Mouse (Mus musculus): ENCODE measurements around the gene Spata32. TPM values are rescaled to one million over a fixed set of nuclear protein-coding genes. Genes with fewer than 3 reads are reported as not detected.
A peak's percentile ranks its signal among the peaks of the same experiment; 100 is the strongest.
"Not testable (repeated sequence)": the region's sequence is repeated elsewhere in the genome, so short reads cannot be mapped to it uniquely, and the experiment has no call there.

The Spata32 gene
- polyA plus RNA-seq, 1 experiment from 2014 or later, result not detected

DNA sequence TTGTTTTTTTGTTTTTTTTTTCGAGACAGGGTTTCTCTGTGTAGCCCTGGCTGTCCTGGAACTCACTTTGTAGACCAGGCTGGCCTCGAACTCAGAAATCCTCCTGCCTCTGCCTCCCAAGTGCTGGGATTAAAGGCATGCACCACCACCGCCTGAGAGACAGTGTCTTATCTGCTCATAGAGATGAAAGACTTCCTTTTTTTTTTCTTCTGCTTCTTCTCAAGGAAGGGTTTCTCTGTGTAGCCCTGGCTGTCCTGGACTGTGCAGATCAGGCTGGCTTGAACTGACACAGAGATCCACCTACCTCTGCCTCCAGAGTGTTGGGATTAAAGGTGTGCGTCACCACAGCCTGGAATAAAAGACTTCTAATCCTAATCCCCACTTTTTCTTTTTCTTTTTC lies 4.5 kb upstream of the Spata32 start:
- not testable (repeated sequence) for H3K9me3 ChIP-seq (ENCODE audit: control insufficient read depth, low read length); ATAC-seq (ENCODE audit: low FRiP score); H3K27me3 ChIP-seq (ENCODE audit: control insufficient read depth, insufficient read depth, low read length); H3K4me2 ChIP-seq (replicated peaks; ENCODE audit: low read depth, low read length); H3K4me1 ChIP-seq (replicated peaks; ENCODE audit: control insufficient read depth, insufficient read depth, low read length); DNase-seq (ENCODE audit: low spot score); H3K36me3 ChIP-seq (ENCODE audit: control insufficient read depth, insufficient read depth, low read length); H3K27ac ChIP-seq (ENCODE audit: low read depth, low read length); H3K4me3 ChIP-seq (ENCODE audit: low read depth, low read length); H3K9ac ChIP-seq (ENCODE audit: low read depth, low read length)
- 84% methylated on average over 4 of the region's 4 CpGs for WGBS

DNA sequence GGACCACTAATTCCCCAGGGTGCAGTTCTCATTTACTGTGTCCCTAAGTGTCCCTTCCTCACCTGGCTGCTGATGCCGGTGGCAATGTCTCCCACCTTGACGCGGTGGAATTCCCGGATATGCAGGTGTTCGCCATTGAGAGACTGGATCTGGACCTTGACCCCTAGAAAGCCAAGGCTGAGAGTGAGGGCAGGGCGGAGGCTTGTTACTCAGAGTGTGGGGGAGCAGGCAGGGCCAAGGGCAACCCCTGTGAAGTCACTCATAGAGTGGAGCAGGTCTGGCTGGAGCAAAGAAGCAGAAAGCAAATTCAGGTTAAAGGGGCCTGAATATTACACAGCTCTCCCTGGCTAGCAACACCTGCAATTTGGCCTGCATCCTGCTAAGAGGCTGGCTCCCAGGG lies 3.2 kb upstream of the Spata32 start:
- peaks cover 5% of the 10 kb centered on the region; the same call in 1 of the 2 replicates for H3K36me3 ChIP-seq (ENCODE audit: control insufficient read depth, insufficient read depth, low read length)
- ATAC-seq (ENCODE audit: low FRiP score), result no peak
- H3K4me1 ChIP-seq (replicated peaks; ENCODE audit: control insufficient read depth, insufficient read depth, low read length), result peaks cover 3% of the 10 kb centered on the region; the same call in 1 of the 2 replicates
- H3K4me3 ChIP-seq (ENCODE audit: low read depth, low read length), result no peak overlapping the region
- no peak for DNase-seq (ENCODE audit: low spot score)
- H3K9me3 ChIP-seq (ENCODE audit: control insufficient read depth, low read length), result no peaks in the 10 kb centered on the region
- H3K4me2 ChIP-seq (replicated peaks; ENCODE audit: low read depth, low read length), result no peak overlapping the region
- WGBS, result 92% methylated on average over 6 of the region's 6 CpGs
- H3K27ac ChIP-seq (ENCODE audit: low read depth, low read length), result no peak overlapping the region
- H3K9ac ChIP-seq (ENCODE audit: low read depth, low read length), result no peak overlapping the region
- H3K27me3 ChIP-seq (ENCODE audit: control insufficient read depth, insufficient read depth, low read length), result no peaks in the 10 kb centered on the region

DNA sequence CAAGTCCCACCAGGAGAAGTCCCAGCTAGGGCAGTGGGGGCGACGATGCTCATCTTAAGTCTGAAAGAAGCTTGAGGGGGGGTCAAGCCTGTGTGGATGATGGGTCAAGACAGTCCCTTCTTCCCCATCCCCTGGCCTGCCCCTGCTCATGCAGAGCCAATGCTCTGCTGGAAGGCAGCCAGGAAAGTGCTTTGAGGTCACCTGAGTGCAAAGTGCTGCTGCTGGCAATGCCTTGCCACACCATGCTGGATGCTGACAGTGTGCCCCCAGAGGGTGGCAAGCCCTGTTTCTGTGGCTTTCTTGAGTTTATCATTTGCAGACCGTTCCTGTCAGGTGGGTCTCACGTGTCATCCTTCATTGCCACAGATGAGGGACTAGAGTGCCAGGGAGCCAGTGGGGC lies 1.8 kb upstream of the Spata32 start:
- 78% methylated on average over 4 of the region's 4 CpGs for WGBS
- H3K4me2 ChIP-seq (replicated peaks; ENCODE audit: low read depth, low read length), result no peak overlapping the region
- no peak overlapping the region for H3K9ac ChIP-seq (ENCODE audit: low read depth, low read length)

DNA sequence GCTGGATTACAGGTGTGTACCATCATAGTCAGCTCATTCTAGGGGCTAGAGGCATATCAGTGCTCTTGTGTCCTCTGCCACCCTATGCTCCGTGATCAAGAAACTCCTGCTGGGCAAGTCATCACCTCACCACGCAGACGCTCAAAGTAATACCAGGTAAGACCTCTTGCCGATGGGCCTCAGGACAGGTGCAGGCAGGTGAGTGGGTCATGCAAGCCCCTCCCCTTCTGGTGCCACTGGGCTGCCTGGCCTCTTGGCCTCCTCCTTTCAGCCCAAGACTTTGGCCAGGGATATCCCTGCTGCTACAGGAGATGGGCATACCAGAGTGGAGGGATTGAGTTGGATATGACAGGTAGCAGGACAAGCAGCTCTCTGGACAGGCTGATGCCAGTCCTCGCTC lies 1.0 kb upstream of the Spata32 start:
- Histone ChIP-seq H3K27ac (ENCODE audit: low read depth, low read length) (no peak overlapping the region), H3K4me3 (ENCODE audit: low read depth, low read length) (no peak overlapping the region), H3K4me1 (replicated peaks; ENCODE audit: control insufficient read depth, insufficient read depth, low read length) (peaks cover 3% of the 10 kb centered on the region; the same call in 1 of the 2 replicates), H3K9me3 (ENCODE audit: control insufficient read depth, low read length) (no peaks in the 10 kb centered on the region), H3K27me3 (ENCODE audit: control insufficient read depth, insufficient read depth, low read length) (no peaks in the 10 kb centered on the region), H3K36me3 (ENCODE audit: control insufficient read depth, insufficient read depth, low read length) (peaks cover 5% of the 10 kb centered on the region; the same call in 1 of the 2 replicates), H3K4me2 (replicated peaks; ENCODE audit: low read depth, low read length) (no peak overlapping the region), H3K9ac (ENCODE audit: low read depth, low read length) (no peak overlapping the region)
- ATAC-seq (ENCODE audit: low FRiP score), result no peak
- no peak for DNase-seq (ENCODE audit: low spot score)
- 95% methylated on average over 5 of the region's 5 CpGs for WGBS

More for the DNA sequence above, 1.8 kb upstream of the Spata32 start:
- H3K4me3 ChIP-seq (ENCODE audit: low read depth, low read length), result no peak overlapping the region
- no peaks in the 10 kb centered on the region for H3K9me3 ChIP-seq (ENCODE audit: control insufficient read depth, low read length)
- no peaks in the 10 kb centered on the region for H3K27me3 ChIP-seq (ENCODE audit: control insufficient read depth, insufficient read depth, low read length)
- ATAC-seq (ENCODE audit: low FRiP score) (no peak), DNase-seq (ENCODE audit: low spot score) (no peak)
- peaks cover 3% of the 10 kb centered on the region; the same call in 1 of the 2 replicates for H3K4me1 ChIP-seq (replicated peaks; ENCODE audit: control insufficient read depth, insufficient read depth, low read length)
- H3K27ac ChIP-seq (ENCODE audit: low read depth, low read length), result no peak overlapping the region
- peaks cover 5% of the 10 kb centered on the region; the same call in 1 of the 2 replicates for H3K36me3 ChIP-seq (ENCODE audit: control insufficient read depth, insufficient read depth, low read length)

DNA sequence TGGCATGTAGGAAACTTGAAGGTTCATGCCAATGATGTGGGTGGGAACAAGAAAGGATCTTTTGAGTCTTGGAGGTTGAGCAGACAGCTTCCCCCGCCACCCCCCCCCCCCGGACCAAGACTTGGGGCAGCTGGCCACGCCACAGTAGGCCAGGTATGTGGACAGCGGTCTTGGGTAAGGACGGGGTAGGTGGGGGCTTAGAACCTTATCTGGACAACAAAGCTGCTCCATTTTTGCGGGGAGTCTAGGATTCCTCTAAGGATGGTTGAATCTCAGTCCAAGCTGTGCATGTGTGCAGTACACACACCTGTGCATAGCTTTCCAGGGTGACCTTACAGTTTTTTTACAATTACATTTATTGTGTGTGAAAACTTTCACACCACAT lies 277 bp upstream of the Spata32 start:
- Histone ChIP-seq H3K27me3 (ENCODE audit: control insufficient read depth, insufficient read depth, low read length) (no peaks in the 10 kb centered on the region), H3K4me3 (ENCODE audit: low read depth, low read length) (peak overlapping the region; percentile 35), H3K36me3 (ENCODE audit: control insufficient read depth, insufficient read depth, low read length) (no peaks in the 10 kb centered on the region), H3K9me3 (ENCODE audit: control insufficient read depth, low read length) (no peaks in the 10 kb centered on the region), H3K4me2 (replicated peaks; ENCODE audit: low read depth, low read length) (peak overlapping the region; percentile 93), H3K9ac (ENCODE audit: low read depth, low read length) (peak overlapping the region; percentile 61), H3K4me1 (replicated peaks; ENCODE audit: control insufficient read depth, insufficient read depth, low read length) (peaks cover 3% of the 10 kb centered on the region; the same call in 1 of the 2 replicates), H3K27ac (ENCODE audit: low read depth, low read length) (no peak overlapping the region)
- DNase-seq (ENCODE audit: low spot score) (no peak), ATAC-seq (ENCODE audit: low FRiP score) (peak; percentile 53)
- WGBS, result 27% methylated on average over 6 of the region's 6 CpGs

DNA sequence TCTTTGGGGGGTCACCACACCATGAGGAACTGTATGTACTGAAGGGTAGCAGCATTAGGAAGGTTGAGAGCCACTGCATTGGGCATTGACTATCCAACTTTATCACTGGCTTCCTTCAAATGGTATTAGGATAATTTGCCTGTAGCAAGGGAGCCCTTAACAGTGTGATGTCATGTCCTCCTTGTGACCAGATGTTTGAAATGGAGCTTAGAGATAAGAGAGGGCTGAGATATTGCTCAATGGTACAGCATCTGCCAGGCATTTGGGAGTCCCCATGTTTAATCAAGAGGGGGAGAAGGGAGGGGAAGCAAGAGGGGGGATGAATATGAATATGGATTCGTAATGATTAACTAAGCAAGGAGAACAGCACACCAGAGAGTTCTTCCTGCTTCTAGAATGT lies 2.9 kb downstream of the Spata32 start:
- no peaks in the 10 kb centered on the region for H3K36me3 ChIP-seq (ENCODE audit: control insufficient read depth, insufficient read depth, low read length)
- no peaks in the 10 kb centered on the region for H3K9me3 ChIP-seq (ENCODE audit: control insufficient read depth, low read length)
- no peak overlapping the region for H3K9ac ChIP-seq (ENCODE audit: low read depth, low read length)
- no peaks in the 10 kb centered on the region for H3K27me3 ChIP-seq (ENCODE audit: control insufficient read depth, insufficient read depth, low read length)
- H3K4me1 ChIP-seq (replicated peaks; ENCODE audit: control insufficient read depth, insufficient read depth, low read length), result peaks cover 3% of the 10 kb centered on the region; the same call in 1 of the 2 replicates
- no peak overlapping the region for H3K4me3 ChIP-seq (ENCODE audit: low read depth, low read length)
- H3K27ac ChIP-seq (ENCODE audit: low read depth, low read length), result no peak overlapping the region
- no peak for DNase-seq (ENCODE audit: low spot score)
- ATAC-seq (ENCODE audit: low FRiP score), result no peak
- no peak overlapping the region for H3K4me2 ChIP-seq (replicated peaks; ENCODE audit: low read depth, low read length)
- WGBS, result 81% methylated on average over 1 of the region's 1 CpGs

DNA sequence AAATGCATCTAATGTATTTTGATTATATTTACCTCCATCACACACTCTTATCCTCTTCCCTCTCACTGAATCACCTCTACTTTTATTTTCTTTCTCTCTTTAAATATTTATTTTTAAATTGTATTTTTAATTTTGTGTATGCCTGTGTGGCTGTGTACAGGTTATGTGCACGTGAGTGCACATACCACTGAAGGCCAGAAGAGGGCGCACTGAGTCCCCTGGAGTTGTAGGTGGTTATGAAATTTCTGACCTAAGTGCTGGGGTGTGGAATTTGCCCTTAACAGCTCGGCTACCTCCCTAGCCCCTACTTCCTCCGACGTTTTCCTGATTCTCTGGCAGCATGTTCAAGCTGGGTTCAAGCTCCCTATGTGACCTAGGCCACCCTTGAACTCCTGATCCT lies 4.5 kb downstream of the Spata32 start:
- no peak overlapping the region for H3K4me2 ChIP-seq (replicated peaks; ENCODE audit: low read depth, low read length)
- H3K27me3 ChIP-seq (ENCODE audit: control insufficient read depth, insufficient read depth, low read length), result no peaks in the 10 kb centered on the region
- H3K9ac ChIP-seq (ENCODE audit: low read depth, low read length), result no peak overlapping the region
- ATAC-seq (ENCODE audit: low FRiP score) (no peak), DNase-seq (ENCODE audit: low spot score) (no peak)
- H3K27ac ChIP-seq (ENCODE audit: low read depth, low read length), result no peak overlapping the region
- H3K4me3 ChIP-seq (ENCODE audit: low read depth, low read length), result no peak overlapping the region
- H3K9me3 ChIP-seq (ENCODE audit: control insufficient read depth, low read length), result no peaks in the 10 kb centered on the region
- H3K4me1 ChIP-seq (replicated peaks; ENCODE audit: control insufficient read depth, insufficient read depth, low read length), result peaks cover 3% of the 10 kb centered on the region; the same call in 1 of the 2 replicates
- WGBS, result 86% methylated on average over 5 of the region's 5 CpGs
- no peaks in the 10 kb centered on the region for H3K36me3 ChIP-seq (ENCODE audit: control insufficient read depth, insufficient read depth, low read length)

DNA sequence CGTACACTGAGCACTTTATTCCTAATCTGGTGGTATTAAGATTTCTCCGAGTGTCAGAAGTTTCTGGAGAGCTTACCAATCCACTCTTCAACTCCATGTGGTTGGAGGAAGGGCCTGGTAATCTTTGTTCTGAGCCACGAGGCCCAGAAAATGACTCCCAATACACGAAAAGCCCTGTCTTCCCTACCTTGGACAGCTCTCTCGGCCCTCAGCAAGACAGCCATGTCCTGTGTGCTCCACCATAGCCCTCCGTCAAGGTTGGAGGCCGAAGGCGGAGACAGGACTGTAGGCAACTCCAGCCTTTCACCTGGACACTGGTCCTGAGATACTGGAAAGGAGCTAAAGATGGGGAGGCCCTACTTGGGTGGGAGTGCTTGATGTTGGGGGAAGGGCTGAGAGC lies 7.9 kb downstream of the Spata32 start:
- ATAC-seq (ENCODE audit: low FRiP score), result no peak
- 72% methylated on average over 8 of the region's 8 CpGs for WGBS
- DNase-seq (ENCODE audit: low spot score), result no peak
- Histone ChIP-seq H3K27me3 (ENCODE audit: control insufficient read depth, insufficient read depth, low read length) (no peaks in the 10 kb centered on the region), H3K9ac (ENCODE audit: low read depth, low read length) (no peak overlapping the region), H3K27ac (ENCODE audit: low read depth, low read length) (no peak overlapping the region), H3K9me3 (ENCODE audit: control insufficient read depth, low read length) (no peaks in the 10 kb centered on the region), H3K4me2 (replicated peaks; ENCODE audit: low read depth, low read length) (no peak overlapping the region), H3K36me3 (ENCODE audit: control insufficient read depth, insufficient read depth, low read length) (no peaks in the 10 kb centered on the region), H3K4me3 (ENCODE audit: low read depth, low read length) (no peak overlapping the region), H3K4me1 (replicated peaks; ENCODE audit: control insufficient read depth, insufficient read depth, low read length) (no peaks in the 10 kb centered on the region)

DNA sequence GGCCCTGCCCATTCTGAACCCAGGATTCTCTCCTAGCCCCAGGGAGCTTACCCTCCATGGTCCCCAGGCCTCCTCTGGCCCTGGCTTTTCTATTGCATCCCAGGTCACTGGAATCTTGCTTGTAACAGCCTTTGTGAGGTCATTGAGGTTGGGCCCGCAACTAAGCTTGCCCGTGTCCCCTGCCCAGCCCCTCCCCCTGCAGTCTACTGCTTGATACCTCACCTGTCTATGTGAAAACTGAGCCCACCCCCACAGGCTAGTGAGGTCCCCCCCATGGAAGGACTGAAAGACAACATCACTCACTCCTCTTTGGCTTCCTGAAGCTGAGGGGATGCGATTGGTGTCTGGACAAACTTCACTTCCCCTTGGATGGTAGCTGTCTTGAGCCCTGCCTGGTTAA lies 9.8 kb downstream of the Spata32 start, which contains the start of gene 1700023F06Rik:
1700023F06Rik (minus strand) TSS at position 101 of the 400 bp plus-strand sequence.
- no peak within 1 kb of the TSS for H3K27ac ChIP-seq (ENCODE audit: low read depth, low read length)
- no peaks in the 10 kb centered on the region for H3K4me1 ChIP-seq (replicated peaks; ENCODE audit: control insufficient read depth, insufficient read depth, low read length)
- DNase-seq (ENCODE audit: low spot score), result no peak
- no peak within 1 kb of the TSS for H3K4me3 ChIP-seq (ENCODE audit: low read depth, low read length)
- H3K9ac ChIP-seq (ENCODE audit: low read depth, low read length), result no peak within 1 kb of the TSS
- no peak for ATAC-seq (ENCODE audit: low FRiP score)
- H3K27me3 ChIP-seq (ENCODE audit: control insufficient read depth, insufficient read depth, low read length), result no peaks in the 10 kb centered on the region
- H3K36me3 ChIP-seq (ENCODE audit: control insufficient read depth, insufficient read depth, low read length), result no peaks in the 10 kb centered on the region
- H3K9me3 ChIP-seq (ENCODE audit: control insufficient read depth, low read length), result no peaks in the 10 kb centered on the region
- H3K4me2 ChIP-seq (replicated peaks; ENCODE audit: low read depth, low read length), result no peak within 1 kb of the TSS
- WGBS, result 88% methylated on average over 3 of the region's 3 CpGs

Measured in hindbrain, embryonic 11.5 days (tissue).